Mouse (Mus musculus): Measurements from ENCODE around the gene Pim3. TPM values are rescaled to one million over a fixed set of nuclear protein-coding genes. Genes with fewer than 3 reads are reported as not detected.

Pim3 gene
- polyA plus RNA-seq, 1 experiment from 2014 or later: 68.7 TPM

Other genes starting within 250 kb of the Pim3 start
- gene Brd1, start 128.0 kb upstream of the Pim3 start, polyA plus RNA-seq (2015; fragmentation: Nextera tagmentation; extraction: Ambion mirVana): 17.8 and 19.9 TPM in 2 replicates
- gene Zbed4, start 110.5 kb upstream of the Pim3 start, polyA plus RNA-seq (2015; fragmentation: Nextera tagmentation; extraction: Ambion mirVana): 13.6 and 14.8 TPM in 2 replicates
- 11.6 and 13.4 TPM in 2 replicates for gene Alg12, start 42.9 kb upstream of the Pim3 start, polyA plus RNA-seq (2015; fragmentation: Nextera tagmentation; extraction: Ambion mirVana)
- gene Creld2, start 42.5 kb upstream of the Pim3 start, polyA plus RNA-seq (2015; fragmentation: Nextera tagmentation; extraction: Ambion mirVana): 124 and 125 TPM in 2 replicates
- gene Ttll8, start 92.2 kb downstream of the Pim3 start, polyA plus RNA-seq (2015; fragmentation: Nextera tagmentation; extraction: Ambion mirVana): not detected in 2 replicates
- 0.09 TPM in 1 of 2 replicates, not detected in the other for gene Mlc1, start 116.8 kb downstream of the Pim3 start, polyA plus RNA-seq (2015; fragmentation: Nextera tagmentation; extraction: Ambion mirVana)
- gene Mov10l1, start 120.7 kb downstream of the Pim3 start, polyA plus RNA-seq (2015; fragmentation: Nextera tagmentation; extraction: Ambion mirVana): 0.08 TPM in 1 of 2 replicates, not detected in the other
- 0.55 and 0.64 TPM in 2 replicates for gene Panx2, start 197.5 kb downstream of the Pim3 start, polyA plus RNA-seq (2015; fragmentation: Nextera tagmentation; extraction: Ambion mirVana)
- gene Trabd, start 212.9 kb downstream of the Pim3 start, polyA plus RNA-seq (2015; fragmentation: Nextera tagmentation; extraction: Ambion mirVana): 57.1 and 60.0 TPM in 2 replicates
- gene Selenoo, start 226.9 kb downstream of the Pim3 start, polyA plus RNA-seq (2015; fragmentation: Nextera tagmentation; extraction: Ambion mirVana): 17.9 and 19.7 TPM in 2 replicates